ENCODE assay signal across 14 mouse cellular contexts in genomic region chr4:105459991-105460688, GRCm38 (mm10).
DNase-seq lines count a peak whose midpoint lies in the region; ATAC-seq and TF ChIP-seq lines count a peak whose summit lies in the region.
"Had no signal": no experiment of that assay in that cellular context is flagged by ENCODE, and none has a peak within 500 bp of the region (broad histone marks: within the 10 kb centered on the region; RNA-seq: fewer than 3 reads in every experiment).

No protein-coding gene starts in this region.

- peak overlapping the region; percentile 20; the same call in 1 of the 2 replicates for H3K27ac ChIP-seq in kidney, embryonic 15.5 days
- no peak overlapping the region for H3K27ac ChIP-seq in liver, embryonic 14.5 days
- no peak overlapping the region for H3K27ac ChIP-seq in layer of hippocampus, adult 2 months
- H3K27ac ChIP-seq: gastrocnemius, adult 2 months; hindbrain, embryonic 13.5 days; midbrain, embryonic 13.5 days had no signal

- TF ChIP-seq EP300 in liver, embryonic 14.5 days (IDR thresholded peaks at IDR 0.05; ENCODE audit: low read depth): no peak

- H3K9me3 ChIP-seq in kidney, embryonic 15.5 days (replicated peaks): no peaks in the 10 kb centered on the region
- H3K9me3 ChIP-seq in liver, embryonic 14.5 days (ENCODE audit: control insufficient read depth, low read length): no peaks in the 10 kb centered on the region
- H3K9me3 ChIP-seq: heart, embryonic 12.5 days; hindbrain, embryonic 13.5 days; midbrain, embryonic 13.5 days had no signal

- no peak overlapping the region for H3K9ac ChIP-seq in kidney, embryonic 15.5 days
- H3K9ac ChIP-seq in liver, embryonic 14.5 days (replicated peaks): no peak overlapping the region
- H3K9ac ChIP-seq: heart, embryonic 12.5 days; hindbrain, embryonic 13.5 days; midbrain, embryonic 13.5 days had no signal

- no peak overlapping the region for H3K4me2 ChIP-seq in kidney, embryonic 15.5 days
- no peak overlapping the region for H3K4me2 ChIP-seq in liver, embryonic 14.5 days (ENCODE audit: low read depth)
- H3K4me2 ChIP-seq: heart, embryonic 12.5 days; hindbrain, embryonic 13.5 days; midbrain, embryonic 13.5 days had no signal

- POLR2A ChIA-PET in Patski (lab: Charles Lee): no interaction called here

- TF ChIP-seq CTCF in Patski (IDR thresholded peaks at IDR 0.05): no peak
- TF ChIP-seq CTCF in liver, embryonic 14.5 days (IDR thresholded peaks at IDR 0.05; ENCODE audit: low read depth): no peak
- no peak for TF ChIP-seq CTCF in layer of hippocampus, adult 2 months (conservative IDR thresholded peaks at IDR 0.05)

- no peaks in the 10 kb centered on the region for H3K36me3 ChIP-seq in kidney, embryonic 15.5 days
- no peaks in the 10 kb centered on the region for H3K36me3 ChIP-seq in liver, embryonic 14.5 days (replicated peaks; ENCODE audit: control insufficient read depth, insufficient read depth, low read depth)
- H3K36me3 ChIP-seq: heart, embryonic 12.5 days; hindbrain, embryonic 13.5 days; midbrain, embryonic 13.5 days had no signal

- CTCF ChIA-PET in Patski (lab: Charles Lee): no interaction called here

- in situ Hi-C loops in Patski (cut with MboI; ENCODE audit: low pct_unique_long_range_greater_than_20kb): no loop called here

- WGBS in kidney, embryonic 15.5 days: 77% methylated on average over 3 of the region's 3 CpGs
- WGBS in liver, embryonic 14.5 days (ENCODE audit: insufficient replicate concordance): 45% methylated on average over 3 of the region's 3 CpGs

- H3K4me3 ChIP-seq in kidney, embryonic 15.5 days (replicated peaks): no peak overlapping the region
- no peak overlapping the region for H3K4me3 ChIP-seq in liver, embryonic 14.5 days (ENCODE audit: insufficient read depth in 1 of 2, low read depth in 2 of 2, low read length in 2 of 2)
- H3K4me3 ChIP-seq in layer of hippocampus, adult 2 months: no peak overlapping the region
- H3K4me3 ChIP-seq: gastrocnemius, adult 2 months; heart, embryonic 12.5 days; hindbrain, embryonic 13.5 days; midbrain, embryonic 13.5 days had no signal

- ATAC-seq in kidney, embryonic 15.5 days (replicated peaks; ENCODE audit: low FRiP score): peak; percentile 69; the same call in 1 of the 2 replicates
- no peak for ATAC-seq in Patski
- peak; percentile 52; the same call in 1 of the 2 replicates for ATAC-seq in liver, embryonic 14.5 days (ENCODE audit: insufficient read depth)
- ATAC-seq in megakaryocyte, adult 5-6 weeks (ENCODE audit: poor library complexity, severe bottlenecking): no peak
- ATAC-seq: lung, postnatal 0 days; midbrain, embryonic 13.5 days had no signal

- no peaks in the 10 kb centered on the region for H3K27me3 ChIP-seq in kidney, embryonic 15.5 days
- no peaks in the 10 kb centered on the region for H3K27me3 ChIP-seq in Patski
- no peaks in the 10 kb centered on the region for H3K27me3 ChIP-seq in liver, embryonic 14.5 days (ENCODE audit: control insufficient read depth, insufficient read depth, low read length)
- H3K27me3 ChIP-seq: hindbrain, embryonic 13.5 days; midbrain, embryonic 13.5 days had no signal

- H3K4me1 ChIP-seq in kidney, embryonic 15.5 days: peaks cover 19% of the 10 kb centered on the region
- peaks cover 0 to 5% of the 10 kb centered on the region in 2 experiments; a peak in 2 of 4 replicates for H3K4me1 ChIP-seq in liver, embryonic 14.5 days (replicated peaks; ENCODE audit: control insufficient read depth in 2 of 2, insufficient read depth in 2 of 2, low read length in 1 of 2)
- H3K4me1 ChIP-seq: heart, embryonic 12.5 days; hindbrain, embryonic 13.5 days had no signal

- no peak for DNase-seq in kidney, adult 9 months
- peak; percentile 88 for DNase-seq in ES-CJ7 (ENCODE audit: low read depth, low spot score)
- DNase-seq in Patski (ENCODE audit: low read depth, low spot score): peak; percentile 30
- peak; percentile 2 to 33 (median 13) for DNase-seq in liver, embryonic 14.5 days (ENCODE audit: low read depth in 3 of 3, low spot score in 3 of 3)
- no peak for DNase-seq in layer of hippocampus, adult 2 months (ENCODE audit: low spot score in 2 of 2)
- DNase-seq: cerebellum, postnatal 36 days; gastrocnemius, adult 2 months; thymus, postnatal 4 days had no signal

Comparison
In these comparisons a context has a peak if more than half of its experiments do, and no peak if none do; other contexts are left out.
1. ATAC-seq: peak in kidney, embryonic 15.5 days (single experiment) and liver, embryonic 14.5 days (single experiment); none in Patski (single experiment) and megakaryocyte, adult 5-6 weeks (single experiment).
2. DNase-seq: peak in ES-CJ7 (single experiment), Patski (single experiment) and liver, embryonic 14.5 days (3 of 3); none in kidney, adult 9 months (single experiment) and layer of hippocampus, adult 2 months (0 of 2).